Mouse (Mus musculus) forebrain, embryonic 11.5 days (tissue): Measurements from ENCODE around the gene Zfp58. TPM values are rescaled to one million over a fixed set of nuclear protein-coding genes. Genes with fewer than 3 reads are reported as not detected.

ENCODE experiments used
- ATAC-seq: fragments of 200-750 bp; cut with Nextera tagmentation; replicated peaks from 2 replicates; pipeline ENCODE4 v1.8.0; 2017; ENCODE audit warnings: moderate TSS enrichment; ENCODE audit not compliant: low FRiP score
- DNase-seq: peaks from one replicate; pipeline ENCODE4 v3.0.0-alpha.2; 2017; ENCODE audit warnings: low spot score
- H3K27ac ChIP-seq: fragments of 300-500 bp; sonication (generic); 2 replicates; pipeline ENCODE4 v1.5.1; 2014; ENCODE audit warnings: low read depth, low read length
- H3K27me3 ChIP-seq: fragments of 300-500 bp; sonication (generic); 2 replicates; pipeline ENCODE4 v1.6.1; 2014; ENCODE audit warnings: mild to moderate bottlenecking, low read length, mixed read lengths; ENCODE audit not compliant: control insufficient read depth, insufficient read depth
- H3K36me3 ChIP-seq: fragments of 300-500 bp; sonication (generic); 2 replicates; pipeline ENCODE4 v1.6.1; 2014; ENCODE audit warnings: mild to moderate bottlenecking, low read length, moderate library complexity, mixed read lengths; ENCODE audit not compliant: control insufficient read depth, insufficient read depth
- H3K4me1 ChIP-seq: fragments of 300-500 bp; sonication (generic); replicated peaks from 2 replicates; pipeline ENCODE4 v1.6.1; 2014; ENCODE audit warnings: low read length, mixed read lengths; ENCODE audit not compliant: control insufficient read depth, insufficient read depth
- H3K4me2 ChIP-seq: fragments of 300-500 bp; sonication (generic); 2 replicates; pipeline ENCODE4 v1.6.1; 2014; ENCODE audit warnings: low read depth, mild to moderate bottlenecking, low read length, moderate library complexity, mixed read lengths; ENCODE audit not compliant: severe bottlenecking
- H3K4me3 ChIP-seq: fragments of 300-500 bp; sonication (generic); 2 replicates; pipeline ENCODE4 v1.5.1; 2014; ENCODE audit warnings: low read depth, low read length
- H3K9ac ChIP-seq: fragments of 300-500 bp; sonication (generic); 2 replicates; pipeline ENCODE4 v1.6.1; 2014; ENCODE audit warnings: low read length
- H3K9me3 ChIP-seq: fragments of 300-500 bp; sonication (generic); 2 replicates; pipeline ENCODE4 v1.6.1; 2016; ENCODE audit warnings: low read length, mixed read lengths; ENCODE audit not compliant: control insufficient read depth
- WGBS: fragments of 180-500 bp; shearing (Covaris S2); extraction: QIAGEN DNeasy Blood & Tissue Kit; methylation state at CpG from one replicate; pipeline ENCODE4 v1.1.7; 2014; 5-methylcytosine and 5-hydroxymethylcytosine counted together
- polyA plus RNA-seq: library from polyadenylated mRNA; unstranded; fragments of >200 nt; fragmentation: Nextera tagmentation; extraction: Ambion mirVana; gene quantifications from 2 replicates; pipeline ENCODE4 v1.2.1, GENCODE M21; 2014

Gene Zfp58
- polyA plus RNA-seq: 14.3 and 15.3 TPM in 2 replicates

DNA sequence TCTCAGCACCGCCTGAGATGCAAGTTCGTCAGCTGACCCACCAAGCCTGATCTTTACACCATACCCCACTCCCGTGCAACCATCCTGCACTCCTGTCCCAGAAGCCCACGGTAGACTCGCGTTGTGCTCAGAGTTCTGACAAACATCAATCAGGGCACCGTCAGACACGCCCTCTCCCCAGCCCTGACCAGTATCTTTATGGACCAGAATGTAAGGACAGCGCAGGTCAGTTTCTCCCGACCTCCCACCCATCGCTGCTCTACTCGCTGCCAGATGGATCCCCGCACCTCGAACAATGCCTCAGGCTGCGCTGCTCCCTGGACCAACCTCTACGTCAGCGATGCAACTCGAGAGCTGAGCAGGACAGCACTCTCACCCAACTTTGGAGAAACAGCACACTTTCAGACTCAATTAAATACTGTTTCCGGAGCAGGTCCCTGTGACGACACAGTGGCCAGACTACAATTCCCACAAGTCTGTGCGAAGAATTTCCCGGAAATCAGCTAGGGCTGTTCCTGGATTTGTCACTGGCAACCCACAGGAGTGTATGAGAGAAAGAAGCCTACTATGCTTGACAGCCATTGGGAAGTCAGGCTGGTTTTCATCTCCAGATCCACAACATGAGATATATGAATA lies at the start of gene Zfp58:
Gene Zfp58 (minus strand): TSS at position 472 of the 636 bp plus-strand sequence.
- Histone ChIP-seq H3K36me3 (no peaks in the 10 kb centered on the region), H3K9me3 (no peaks in the 10 kb centered on the region), H3K27ac (no peak within 1 kb of the TSS), H3K4me1 (peaks cover 4% of the 10 kb centered on the region; the same call in 1 of the 2 replicates), H3K9ac (peak within 1 kb of the TSS; percentile 60), H3K27me3 (no peaks in the 10 kb centered on the region), H3K4me3 (peak within 1 kb of the TSS; percentile 52), H3K4me2 (peak within 1 kb of the TSS; percentile 66)
- WGBS: under 1% methylated on average over 22 of the region's 22 CpGs
- DNase-seq: peak; percentile 80
- peak; percentile 97 for ATAC-seq

DNA sequence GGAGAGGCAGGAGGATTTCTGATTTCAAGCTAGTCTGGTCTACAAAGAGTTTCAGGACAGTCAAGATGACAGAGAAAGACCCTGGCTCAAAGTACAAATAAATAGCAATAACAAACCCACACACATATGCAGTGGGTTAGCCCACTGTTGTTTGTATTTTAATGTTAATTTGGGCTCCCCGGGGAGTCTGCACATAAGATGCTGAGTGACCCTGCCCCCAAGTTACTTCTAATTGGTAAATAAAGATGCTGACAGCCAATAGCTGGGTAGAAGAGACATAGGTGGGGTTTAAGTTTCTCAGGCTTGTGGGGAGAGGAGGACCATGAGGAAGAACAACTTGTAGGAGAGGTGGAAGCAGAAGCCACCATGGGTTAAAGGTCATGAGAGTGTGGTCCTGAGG lies 45.6 kb upstream of the Zfp58 start:
- Histone ChIP-seq H3K27ac (no peak overlapping the region), H3K9ac (no peak overlapping the region), H3K27me3 (no peaks in the 10 kb centered on the region), H3K9me3 (no peaks in the 10 kb centered on the region), H3K4me3 (no peak overlapping the region), H3K36me3 (peaks cover 17% of the 10 kb centered on the region), H3K4me1 (no peaks in the 10 kb centered on the region), H3K4me2 (no peak overlapping the region)
- ATAC-seq (no peak), DNase-seq (no peak)
- 85% methylated on average over 1 of the region's 1 CpGs for WGBS

DNA sequence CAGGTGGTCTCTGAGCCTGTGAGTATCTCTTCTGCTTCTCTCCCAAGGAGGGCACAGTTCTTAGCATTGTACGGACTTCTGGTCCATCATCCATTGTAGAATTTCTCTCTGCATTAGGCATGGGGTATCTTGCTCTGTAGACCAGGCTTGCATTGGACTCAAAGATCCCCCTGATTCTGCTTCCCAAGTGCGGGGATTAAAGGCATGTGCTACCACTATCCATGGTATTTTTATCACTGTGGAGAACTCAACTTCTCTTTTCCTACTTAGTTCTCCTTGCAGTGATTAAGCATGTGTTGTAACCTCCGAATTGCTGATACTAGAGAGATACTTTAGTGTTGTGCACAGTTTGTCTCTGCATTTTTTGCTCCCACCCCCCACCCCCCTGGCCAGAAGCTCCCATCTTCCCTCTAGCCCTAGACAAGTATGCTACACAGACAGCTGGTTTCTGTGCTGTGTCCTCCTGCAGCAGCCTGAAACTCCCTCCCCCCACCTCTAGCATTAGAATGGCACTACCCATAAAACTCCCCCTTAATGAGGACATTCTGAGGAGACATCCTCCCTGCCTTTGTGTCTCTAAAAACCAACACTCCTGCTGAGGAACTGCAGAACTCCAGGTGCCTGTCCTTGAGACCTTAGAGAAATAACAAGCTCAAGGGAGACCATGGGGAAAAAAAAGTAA lies 26.8 kb upstream of the Zfp58 start:
- ATAC-seq (no peak), DNase-seq (no peak)
- Histone ChIP-seq H3K36me3 (no peaks in the 10 kb centered on the region), H3K4me2 (no peak overlapping the region), H3K9ac (no peak overlapping the region), H3K27me3 (no peaks in the 10 kb centered on the region), H3K27ac (no peak overlapping the region), H3K4me1 (no peaks in the 10 kb centered on the region), H3K9me3 (no peaks in the 10 kb centered on the region), H3K4me3 (no peak overlapping the region)
- 72% methylated on average over 3 of the region's 3 CpGs for WGBS

DNA sequence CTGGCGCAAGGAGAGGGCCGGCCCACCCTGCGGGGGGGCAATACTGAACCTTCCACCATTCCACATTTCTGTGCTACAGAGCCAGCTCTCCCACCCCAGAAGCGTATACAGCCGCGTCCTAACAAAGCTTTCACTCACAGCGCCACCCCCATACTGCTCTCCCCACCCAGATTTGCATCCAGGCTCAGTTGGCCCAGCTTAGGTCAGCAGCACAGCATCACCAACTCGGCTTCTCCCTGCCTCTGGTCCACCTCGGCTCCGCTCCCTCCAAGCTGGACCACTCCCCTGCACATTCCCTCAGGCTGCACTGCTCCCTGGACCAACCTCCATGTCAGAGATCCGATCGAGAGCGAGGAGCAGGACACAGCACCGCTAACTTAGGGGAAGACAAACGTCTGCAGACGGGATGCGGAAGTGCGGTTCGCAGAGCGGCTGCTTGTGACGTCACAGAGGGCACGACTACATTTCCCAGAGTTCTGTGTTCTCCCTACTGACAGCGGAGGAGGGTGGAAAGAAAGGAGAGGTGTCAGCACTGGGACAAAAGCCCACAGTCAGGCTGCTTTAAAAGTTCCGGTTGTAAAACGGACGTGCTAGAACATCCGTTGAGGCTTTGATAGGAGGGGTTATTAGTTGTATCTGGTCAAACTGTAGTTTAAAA lies 25.5 kb upstream of the Zfp58 start, which contains the start of the genes Gm26965 and Zfp87:
Gene Gm26965 (minus strand): TSS at position 399 of the 658 bp plus-strand sequence.
Gene Zfp87 (minus strand): TSS at position 425 of the 658 bp plus-strand sequence.
- Histone ChIP-seq H3K27ac (peak within 1 kb of the TSS; percentile 46; the same call in 1 of the 2 replicates), H3K9ac (peak within 1 kb of the TSS; percentile 77), H3K4me2 (peak within 1 kb of the TSS; percentile 76), H3K9me3 (no peaks in the 10 kb centered on the region), H3K4me3 (peak within 1 kb of the TSS; percentile 87), H3K36me3 (no peaks in the 10 kb centered on the region), H3K27me3 (no peaks in the 10 kb centered on the region), H3K4me1 (no peaks in the 10 kb centered on the region)
- under 1% methylated on average over 27 of the region's 27 CpGs for WGBS
- ATAC-seq: peak; percentile 99
- DNase-seq: peak; percentile 93

DNA sequence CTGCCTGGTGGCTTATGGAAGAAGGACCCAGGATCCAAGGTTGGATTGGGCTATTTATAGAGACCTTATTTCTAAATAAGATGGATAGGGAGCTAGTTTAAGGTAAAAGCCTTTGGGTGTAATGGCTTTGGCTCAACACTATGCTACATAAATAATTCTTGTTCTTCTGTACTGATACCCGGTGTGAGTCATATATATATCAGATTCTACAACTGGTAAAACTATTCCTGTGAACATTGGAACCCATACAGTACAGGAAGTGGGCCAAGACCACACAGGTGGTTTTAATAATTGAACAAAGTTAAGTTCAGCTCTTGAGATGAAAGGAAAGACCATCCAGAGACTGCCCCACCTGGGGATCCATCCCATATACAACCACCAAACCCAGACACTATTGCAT lies 553 bp upstream of the Zfp58 start:
- Histone ChIP-seq H3K27me3 (no peaks in the 10 kb centered on the region), H3K4me2 (no peak overlapping the region), H3K27ac (no peak overlapping the region), H3K9ac (no peak overlapping the region), H3K4me3 (no peak overlapping the region), H3K4me1 (peaks cover 4% of the 10 kb centered on the region; the same call in 1 of the 2 replicates), H3K36me3 (no peaks in the 10 kb centered on the region), H3K9me3 (no peaks in the 10 kb centered on the region)
- no peak for DNase-seq
- ATAC-seq: peak; percentile 41
- 72% methylated on average over 1 of the region's 1 CpGs for WGBS

DNA sequence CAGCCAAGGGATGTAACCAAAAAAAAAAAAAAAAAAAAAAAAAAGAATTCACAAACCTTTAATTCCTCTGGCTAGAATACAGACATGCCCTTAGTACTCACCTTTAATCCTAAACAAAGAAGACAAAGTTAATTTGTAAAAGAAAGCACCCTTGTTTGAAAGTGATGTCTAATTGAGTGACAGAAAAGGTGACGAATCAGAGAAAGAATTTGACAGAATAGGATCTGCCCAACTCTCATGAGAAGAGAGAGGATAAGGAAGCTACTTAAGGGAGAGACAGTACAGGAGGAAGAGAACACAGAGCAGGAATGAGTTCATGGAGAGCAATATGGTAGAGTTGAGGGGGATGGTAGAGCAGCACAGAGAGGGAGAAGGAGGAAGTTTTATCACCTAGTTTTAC lies 4.7 kb downstream of the Zfp58 start:
- DNase-seq: no peak
- peaks cover 4% of the 10 kb centered on the region; the same call in 1 of the 2 replicates for H3K4me1 ChIP-seq
- H3K4me2 ChIP-seq: no peak overlapping the region
- no peak overlapping the region for H3K4me3 ChIP-seq
- H3K9ac ChIP-seq: no peak overlapping the region
- H3K9me3 ChIP-seq: peaks cover 11% of the 10 kb centered on the region; the same call in 1 of the 2 replicates
- H3K27ac ChIP-seq: no peak overlapping the region
- ATAC-seq: no peak
- no peaks in the 10 kb centered on the region for H3K27me3 ChIP-seq
- H3K36me3 ChIP-seq: peaks cover 16% of the 10 kb centered on the region
- 95% methylated on average over 1 of the region's 1 CpGs for WGBS

DNA sequence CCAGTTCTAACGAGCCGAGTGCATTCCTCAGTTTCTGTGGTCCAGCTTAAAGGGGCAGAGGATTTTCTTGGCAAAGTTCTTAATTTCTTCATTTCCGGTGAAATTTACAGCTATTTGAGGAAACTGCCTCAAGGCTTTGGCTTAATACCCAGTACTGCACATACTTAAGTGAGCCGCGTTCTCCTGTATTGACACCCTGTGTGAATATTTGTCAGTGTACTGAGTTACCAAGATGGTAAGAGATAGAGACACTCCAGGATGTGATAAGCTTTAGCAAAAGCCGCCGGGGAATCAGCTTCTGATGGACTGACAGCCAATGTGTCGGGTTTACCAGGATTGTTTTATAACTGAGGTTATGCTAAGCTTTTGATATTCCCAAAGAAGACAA lies 15.9 kb downstream of the Zfp58 start:
- WGBS: 43% methylated on average over 8 of the region's 8 CpGs
- Histone ChIP-seq H3K4me3 (peak overlapping the region; percentile 46), H3K27me3 (no peaks in the 10 kb centered on the region), H3K27ac (no peak overlapping the region), H3K36me3 (peaks cover 3% of the 10 kb centered on the region; the same call in 1 of the 2 replicates), H3K9me3 (no peaks in the 10 kb centered on the region), H3K9ac (peak overlapping the region; percentile 53), H3K4me2 (peak overlapping the region; percentile 65), H3K4me1 (no peaks in the 10 kb centered on the region)
- ATAC-seq: peak; percentile 69
- DNase-seq: no peak

DNA sequence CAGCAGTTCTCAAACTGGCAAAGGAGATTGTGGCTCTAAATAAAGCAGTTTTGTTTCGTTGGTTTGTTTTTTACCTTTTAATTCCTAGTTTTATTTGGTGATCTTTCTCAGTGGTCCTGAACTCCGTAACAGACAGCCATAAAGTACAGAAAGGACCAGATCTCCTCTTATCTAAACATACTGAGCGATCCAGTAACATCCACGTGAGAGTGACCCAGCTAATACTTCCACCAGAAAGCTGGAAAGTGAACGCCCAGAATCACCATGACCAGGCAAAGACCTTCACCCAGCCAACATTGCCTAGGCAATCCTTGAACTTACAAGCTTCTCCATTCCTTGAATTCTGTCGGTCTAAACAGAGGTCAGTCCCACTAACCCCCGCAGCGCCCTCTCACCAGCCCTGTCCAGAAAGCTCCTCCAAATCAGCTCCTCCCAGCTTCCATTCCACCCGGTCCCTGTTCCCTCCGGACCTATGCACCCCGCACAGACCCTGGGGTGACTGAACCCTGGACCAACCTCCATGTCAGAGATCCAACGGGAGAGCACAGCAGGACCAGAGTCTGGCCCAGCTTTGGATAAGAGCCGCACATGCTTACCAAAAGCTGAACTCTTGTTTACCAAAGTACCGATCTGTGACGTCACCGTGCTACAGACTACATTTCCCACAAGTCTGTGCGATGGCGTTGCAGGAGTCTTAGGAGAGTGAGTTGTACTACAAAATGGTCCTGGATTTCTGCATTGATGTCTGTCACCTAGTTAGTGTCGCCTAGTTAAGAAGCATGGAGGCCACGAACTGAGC lies 16.5 kb downstream of the Zfp58 start, which contains the start of gene Zfp874b:
Gene Zfp874b (minus strand): TSS at position 634 of the 799 bp plus-strand sequence.
- WGBS: 7% methylated on average over 20 of the region's 20 CpGs
- H3K27ac ChIP-seq: no peak within 1 kb of the TSS
- H3K9ac ChIP-seq: peak within 1 kb of the TSS; percentile 53
- H3K4me1 ChIP-seq: no peaks in the 10 kb centered on the region
- DNase-seq: peak; percentile 82
- no peaks in the 10 kb centered on the region; the same call in 1 of the 2 replicates for H3K36me3 ChIP-seq
- peak within 1 kb of the TSS; percentile 46 for H3K4me3 ChIP-seq
- H3K4me2 ChIP-seq: peak within 1 kb of the TSS; percentile 65
- no peaks in the 10 kb centered on the region for H3K9me3 ChIP-seq
- H3K27me3 ChIP-seq: no peaks in the 10 kb centered on the region
- ATAC-seq: peak; percentile 91
